In the genomic region with DNA sequence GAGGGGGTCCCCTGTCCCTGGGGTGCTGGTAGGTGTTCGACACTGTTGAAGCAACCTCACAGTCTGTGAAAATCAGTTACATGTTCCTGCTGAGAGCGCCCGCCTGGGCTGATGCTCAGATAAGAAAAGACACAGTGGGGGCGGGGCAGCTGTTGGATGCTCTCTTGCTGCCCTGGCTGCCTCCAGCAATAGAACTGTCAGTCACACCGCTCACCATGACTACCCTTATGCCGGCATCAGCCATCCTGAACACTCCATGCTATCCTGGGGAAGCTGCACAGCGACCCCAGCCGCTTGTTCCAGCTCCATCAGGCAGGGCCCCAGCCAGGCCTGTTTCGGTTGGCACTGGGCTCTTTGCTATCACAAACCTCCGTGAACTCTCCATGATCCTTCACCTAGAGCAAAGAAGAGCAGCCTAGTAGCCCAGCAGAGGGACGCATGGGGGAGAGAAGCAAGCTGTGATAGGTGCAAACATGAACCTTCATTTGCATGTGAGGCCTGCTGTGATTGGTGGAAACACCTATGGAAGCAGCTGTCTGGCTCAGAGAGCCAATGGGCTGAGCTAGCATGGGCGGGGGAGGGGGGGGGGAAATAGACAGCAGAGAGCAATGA, we compare ENCODE assay signal across 8 mouse cellular contexts. TPM values are rescaled to one million over a fixed set of nuclear protein-coding genes. Genes with fewer than 3 reads are reported as not detected.
DNase-seq lines count a peak whose midpoint lies in the region; ATAC-seq lines count a peak whose summit lies in the region.
"Had no signal": no experiment of that assay in that cellular context is flagged by ENCODE, and none has a peak within 500 bp of the region (broad histone marks: within the 10 kb centered on the region; RNA-seq: fewer than 3 reads in every experiment).

No protein-coding gene starts in this region.

- no peaks in the 10 kb centered on the region for H3K27me3 ChIP-seq in midbrain, embryonic 12.5 days

- peaks cover 14% of the 10 kb centered on the region for H3K4me1 ChIP-seq in midbrain, embryonic 12.5 days

- 62% methylated on average over 12 of the region's 12 CpGs for WGBS in midbrain, embryonic 12.5 days

- no peaks in the 10 kb centered on the region for H3K36me3 ChIP-seq in midbrain, embryonic 12.5 days

- ATAC-seq in midbrain, embryonic 12.5 days (ENCODE audit: low FRiP score, low read depth): peak; percentile 66

- no peak overlapping the region for H3K9ac ChIP-seq in midbrain, embryonic 12.5 days (replicated peaks)

- peak; percentile 38 for DNase-seq in layer of hippocampus, adult 11-12 months (ENCODE audit: low spot score)
- DNase-seq in layer of hippocampus, postnatal 14 days (ENCODE audit: low spot score in 2 of 2): no peak
- DNase-seq in CD4-positive helper T cell, adult 2 months (ENCODE audit: low read depth, low spot score): peak; percentile 42
- DNase-seq in ZHBTc4 (ENCODE audit: low read depth, low spot score): peak; percentile 66
- no peak for DNase-seq in adrenal gland, adult (ENCODE audit: inconsistent age in 2 of 2, low spot score in 1 of 2)
- no peak for DNase-seq in gastrocnemius, postnatal 10 days

- H3K27ac ChIP-seq in midbrain, embryonic 12.5 days (replicated peaks): peak overlapping the region; percentile 32; the same call in 1 of the 2 replicates

- 0 out of 2 replicates have a peak, but pooled peaks cover 9% of the 10 kb centered on the region for H3K9me3 ChIP-seq in midbrain, embryonic 12.5 days

- no peak overlapping the region for H3K4me3 ChIP-seq in midbrain, embryonic 12.5 days
- H3K4me3 ChIP-seq: myocyte had no signal

- H3K4me2 ChIP-seq in midbrain, embryonic 12.5 days (replicated peaks): no peak overlapping the region

RNA-seq across cellular contexts. Expression of a gene that starts 59.7 kb away (rescaled TPM):
- total RNA-seq in layer of hippocampus, postnatal 14 days (2021): 1 to 10 TPM in 1 of 2 experiments, under 1 TPM in 1; 0.97 to 1.6 TPM
- polyA plus RNA-seq in midbrain, embryonic 12.5 days (2016; fragmentation: Nextera tagmentation; extraction: Ambion mirVana): 5.2 and 12.1 TPM in 2 replicates
- total RNA-seq in gastrocnemius, postnatal 10 days (2021): 1 to 10 TPM; 1.6 to 2.3 TPM

Comparison
In these comparisons a context has a peak if more than half of its experiments do, and no peak if none do; other contexts are left out.
1. DNase-seq: peak in layer of hippocampus, adult 11-12 months (single experiment), CD4-positive helper T cell, adult 2 months (single experiment) and ZHBTc4 (single experiment); none in layer of hippocampus, postnatal 14 days (0 of 2), adrenal gland, adult (0 of 2) and gastrocnemius, postnatal 10 days (single experiment).